Comparison of ENCODE assay signal across 8 mouse cellular contexts in the genomic region with DNA sequence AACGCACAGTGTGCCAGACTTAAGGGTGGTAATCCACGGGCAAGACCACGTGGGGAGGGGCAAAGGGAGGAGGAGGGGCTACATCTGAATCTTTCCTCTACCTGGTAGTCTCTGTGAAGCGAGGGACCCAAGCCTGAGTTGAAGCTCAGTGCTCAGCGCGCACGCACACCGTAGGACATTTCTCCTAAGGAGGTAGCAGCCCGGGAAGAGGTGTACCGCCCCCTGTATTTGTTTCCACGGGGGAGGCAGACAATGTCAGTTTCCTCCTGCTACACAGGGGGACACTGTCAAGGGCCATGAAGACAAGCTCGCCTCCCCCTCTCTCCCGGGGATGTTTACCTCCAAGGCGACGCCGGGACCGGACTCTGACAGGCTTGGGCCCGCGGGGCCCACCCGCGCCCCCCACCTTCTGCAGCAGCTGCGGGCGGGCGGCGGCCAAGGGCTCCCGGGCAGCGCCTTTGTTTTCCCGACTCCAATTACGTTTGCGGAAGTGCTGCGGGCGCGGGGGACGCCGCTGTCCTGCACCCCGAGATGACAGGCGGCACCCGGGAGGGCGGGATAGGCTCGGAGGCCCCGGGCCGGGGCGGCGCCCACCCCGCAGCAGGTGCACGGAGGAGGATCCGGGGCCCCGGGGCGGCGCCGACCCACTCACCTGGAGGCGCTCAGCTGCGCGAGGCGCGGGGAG. TPM values are rescaled to one million over a fixed set of nuclear protein-coding genes. Genes with fewer than 3 reads are reported as not detected.
DNase-seq lines count a peak whose midpoint lies in the region; ATAC-seq and TF ChIP-seq lines count a peak whose summit lies in the region.

No protein-coding gene starts in this region.

- intact Hi-C loops in heart, adult 2 months (cut with DNase I) = loop anchor here (2.0 to 5.0 kb wide), 2 partner anchors 50 to 79 kb away; no protein-coding TSS in a partner anchor

- peak overlapping the region; percentile 74 for H3K4me3 ChIP-seq in embryonic facial prominence, embryonic 12.5 days
- H3K4me3 ChIP-seq in heart, adult 2 months = peak overlapping the region; percentile 61
- peak overlapping the region; percentile 87 for H3K4me3 ChIP-seq in limb, embryonic 12.5 days (replicated peaks)
- H3K4me3 ChIP-seq in midbrain, embryonic 11.5 days (ENCODE audit: low read depth, low read length) = peak overlapping the region; percentile 91

- WGBS in embryonic facial prominence, embryonic 12.5 days = under 1% methylated on average over 56 of the region's 56 CpGs
- under 1% methylated on average over 55 of the region's 56 CpGs for WGBS in heart, adult 2 months
- under 1% methylated on average over 56 of the region's 56 CpGs for WGBS in limb, embryonic 12.5 days
- WGBS in midbrain, embryonic 11.5 days = under 1% methylated on average over 44 of the region's 56 CpGs

- no peaks in the 10 kb centered on the region for H3K36me3 ChIP-seq in embryonic facial prominence, embryonic 12.5 days
- H3K36me3 ChIP-seq in heart, adult 2 months (ENCODE audit: control insufficient read depth, insufficient read depth, low read length) = no peaks in the 10 kb centered on the region
- no peaks in the 10 kb centered on the region for H3K36me3 ChIP-seq in limb, embryonic 12.5 days
- no peaks in the 10 kb centered on the region for H3K36me3 ChIP-seq in midbrain, embryonic 11.5 days (ENCODE audit: control insufficient read depth, insufficient read depth, low read length)

- TF ChIP-seq CTCF in heart, adult 2 months (IDR thresholded peaks at IDR 0.05) = no peak

- 0 out of 2 replicates have a peak, but pooled peaks have one; percentile 27 for TF ChIP-seq POLR2A in heart, adult 2 months (IDR thresholded peaks at IDR 0.05; ENCODE audit: insufficient read depth, low read depth, low read length)

- DNase-seq in adrenal gland, postnatal 14 days = peak; percentile 61
- DNase-seq in heart, adult 2 months = peak; percentile 82 to 84
- peak; percentile 23 for DNase-seq in kidney, adult 11 months
- DNase-seq in midbrain, embryonic 11.5 days (ENCODE audit: low spot score, missing footprints) = peak; percentile 94
- DNase-seq in right cerebral cortex, postnatal 4 days = peak; percentile 51

- no peaks in the 10 kb centered on the region for H3K79me2 ChIP-seq in heart, adult 2 months (replicated peaks; ENCODE audit: control insufficient read depth, insufficient read depth, low read length)

- 0 out of 2 replicates have a peak, but pooled peaks cover 6% of the 10 kb centered on the region for H3K4me1 ChIP-seq in embryonic facial prominence, embryonic 12.5 days
- H3K4me1 ChIP-seq in heart, adult 2 months (ENCODE audit: control insufficient read depth, insufficient read depth, low read length) = peaks cover 2% of the 10 kb centered on the region
- no peaks in the 10 kb centered on the region; the same call in 1 of the 2 replicates for H3K4me1 ChIP-seq in limb, embryonic 12.5 days (replicated peaks)
- no peaks in the 10 kb centered on the region for H3K4me1 ChIP-seq in midbrain, embryonic 11.5 days (ENCODE audit: control insufficient read depth, insufficient read depth, low read length)

- H3K27ac ChIP-seq in embryonic facial prominence, embryonic 12.5 days = 0 out of 2 replicates have a peak overlapping the region, but pooled peaks have one; percentile 1
- peak overlapping the region; percentile 87 for H3K27ac ChIP-seq in heart, adult 2 months
- H3K27ac ChIP-seq in limb, embryonic 12.5 days = no peak overlapping the region
- H3K27ac ChIP-seq in midbrain, embryonic 11.5 days (ENCODE audit: low read depth, low read length) = peak overlapping the region; percentile 68

- H3K27me3 ChIP-seq in embryonic facial prominence, embryonic 12.5 days = peaks cover 32% of the 10 kb centered on the region
- no peaks in the 10 kb centered on the region for H3K27me3 ChIP-seq in heart, adult 2 months (ENCODE audit: control insufficient read depth, insufficient read depth, low read length)
- peaks cover 54% of the 10 kb centered on the region for H3K27me3 ChIP-seq in limb, embryonic 12.5 days
- H3K27me3 ChIP-seq in midbrain, embryonic 11.5 days (ENCODE audit: control insufficient read depth, insufficient read depth, low read length) = peaks cover 8% of the 10 kb centered on the region; the same call in 1 of the 2 replicates

- TF ChIP-seq EP300 in heart, adult 2 months (IDR thresholded peaks at IDR 0.05; ENCODE audit: insufficient read depth, low read depth, low read length) = 0 out of 2 replicates have a peak, but pooled peaks have one; percentile 30

- H3K9ac ChIP-seq in embryonic facial prominence, embryonic 12.5 days = peak overlapping the region; percentile 57
- H3K9ac ChIP-seq in heart, adult 2 months (ENCODE audit: low read depth, low read length) = peak overlapping the region; percentile 98
- H3K9ac ChIP-seq in limb, embryonic 12.5 days (replicated peaks) = peak overlapping the region; percentile 77
- peak overlapping the region; percentile 90 for H3K9ac ChIP-seq in midbrain, embryonic 11.5 days (ENCODE audit: low read length)

- peak; percentile 79 for ATAC-seq in embryonic facial prominence, embryonic 12.5 days (ENCODE audit: insufficient number of reproducible peaks, insufficient read depth, low FRiP score, low TSS enrichment)
- ATAC-seq in limb, embryonic 12.5 days (ENCODE audit: insufficient number of reproducible peaks, insufficient read depth, low FRiP score, low TSS enrichment, low read depth) = peak; percentile 58
- peak; percentile 84 for ATAC-seq in midbrain, embryonic 11.5 days (ENCODE audit: low FRiP score)
- ATAC-seq in monocyte, adult 5-6 weeks (replicated peaks; ENCODE audit: insufficient number of reproducible peaks, low FRiP score, low TSS enrichment, poor library complexity, severe bottlenecking) = no peak

- no peaks in the 10 kb centered on the region for H3K9me3 ChIP-seq in embryonic facial prominence, embryonic 12.5 days
- no peaks in the 10 kb centered on the region for H3K9me3 ChIP-seq in limb, embryonic 12.5 days
- no peaks in the 10 kb centered on the region for H3K9me3 ChIP-seq in midbrain, embryonic 11.5 days (ENCODE audit: control insufficient read depth, low read length)

- H3K4me2 ChIP-seq in embryonic facial prominence, embryonic 12.5 days (replicated peaks) = peak overlapping the region; percentile 98
- H3K4me2 ChIP-seq in limb, embryonic 12.5 days = peak overlapping the region; percentile 100
- H3K4me2 ChIP-seq in midbrain, embryonic 11.5 days = peak overlapping the region; percentile 95

RNA-seq across cellular contexts. Expression of gene Mfsd6, which starts 0.7 kb away (rescaled TPM):
- total RNA-seq in adrenal gland, postnatal 14 days (2021) = 16.4 and 18.4 TPM in 2 replicates
- polyA plus RNA-seq in embryonic facial prominence, embryonic 12.5 days (2016; fragmentation: Nextera tagmentation; extraction: Ambion mirVana) = 1.6 and 1.7 TPM in 2 replicates
- total RNA-seq in heart, adult 2 months (2021) = 10 to 100 TPM; 18.9 to 20.1 TPM
- polyA plus RNA-seq in heart, adult 2 months (2012; rRNA removed) = 10.3 and 15.8 TPM in 2 replicates
- polyA plus RNA-seq in limb, embryonic 12.5 days (2016; fragmentation: Nextera tagmentation; extraction: Ambion mirVana) = 0.79 and 1.2 TPM in 2 replicates
- 3.1 and 3.4 TPM in 2 replicates for polyA plus RNA-seq in midbrain, embryonic 11.5 days (2014; fragmentation: Nextera tagmentation; extraction: Ambion mirVana)
- 37.3 to 47.3 TPM (median 46.8 TPM) in 3 replicates for total RNA-seq in monocyte, adult 5-6 weeks (2017)

Comparison
In these comparisons a context has a peak if more than half of its experiments do, and no peak if none do; other contexts are left out.
1. DNase-seq: peak in every context shown above with its lines; median percentile 94 in midbrain, embryonic 11.5 days; 83 in heart, adult 2 months; 61 in adrenal gland, postnatal 14 days; 51 in right cerebral cortex, postnatal 4 days; 23 in kidney, adult 11 months.